Mouse (Mus musculus) CH12.LX (cell line): ENCODE data around the gene Tenm1.

Source experiments
- CHD1 ChIP-seq: IDR thresholded peaks from 2 replicates; pipeline ENCODE4 v1.6.1; 2012; ENCODE audit warnings: low read depth, low read length, improper control_type of control experiment, inconsistent platforms
- CTCF ChIP-seq, 2 experiments: IDR thresholded peaks in 1 of 2; conservative IDR thresholded peaks in 1 of 2; 2 replicates each; pipeline ENCODE4 v1.5.1; 2011 to 2012; ENCODE audit warnings: low read depth in 2 of 2, low read length in 2 of 2, improper control_type of control experiment in 1 of 2, inconsistent platforms in 1 of 2, mild to moderate bottlenecking in 1 of 2, moderate library complexity in 1 of 2
- NELFE ChIP-seq: IDR thresholded peaks from 2 replicates; pipeline ENCODE4 v1.6.1; 2011; ENCODE audit warnings: low read depth, low read length, improper control_type of control experiment

- no peak for TF ChIP-seq CHD1
- no peak for TF ChIP-seq NELFE
- no peak for TF ChIP-seq CTCF (conservative IDR thresholded peaks at IDR 0.05 in 1 of 2, IDR thresholded peaks at IDR 0.05 in 1 of 2; ENCODE audit: low read depth in 2 of 2, low read length in 2 of 2)
Observed at GRCm38 (mm10) chrX:43428855-43429263, at the start of gene Tenm1.
